Mouse (Mus musculus) cerebellum, postnatal 10 days (tissue): ENCODE results near the gene Rara.

Experiments
- DNase-seq, 2 experiments: peaks; one replicate each; pipeline ENCODE4 v3.0.0; 2021; ENCODE audit warnings: mixed read lengths in 2 of 2

Rara gene

GRCm38 (mm10) chr11:98927438-98928076, at the start of gene Rara:
Gene Rara (plus strand): TSS chr11:98927818.
- DNase-seq = peak; percentile 72 to 74

DNA sequence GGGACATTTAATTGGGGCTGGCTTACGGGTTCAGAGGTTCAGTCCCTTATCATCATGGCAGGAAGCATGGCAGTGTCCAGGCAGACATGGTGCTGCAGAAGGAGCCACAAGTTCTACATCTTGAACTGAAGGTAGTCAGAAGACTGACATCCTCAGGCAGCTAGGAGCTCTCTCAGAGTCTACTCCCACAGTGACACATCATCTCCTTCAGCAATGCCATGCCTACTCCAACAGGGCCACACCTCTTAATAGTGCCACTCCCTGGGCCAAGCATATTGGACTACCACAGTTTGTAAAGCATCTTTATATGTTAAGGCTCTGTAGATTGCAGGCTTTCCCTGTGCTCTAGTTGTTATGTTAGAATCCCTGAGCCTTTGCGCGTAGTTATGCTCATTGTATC, 39.9 kb upstream of the Rara start:
- no peak for DNase-seq

DNA sequence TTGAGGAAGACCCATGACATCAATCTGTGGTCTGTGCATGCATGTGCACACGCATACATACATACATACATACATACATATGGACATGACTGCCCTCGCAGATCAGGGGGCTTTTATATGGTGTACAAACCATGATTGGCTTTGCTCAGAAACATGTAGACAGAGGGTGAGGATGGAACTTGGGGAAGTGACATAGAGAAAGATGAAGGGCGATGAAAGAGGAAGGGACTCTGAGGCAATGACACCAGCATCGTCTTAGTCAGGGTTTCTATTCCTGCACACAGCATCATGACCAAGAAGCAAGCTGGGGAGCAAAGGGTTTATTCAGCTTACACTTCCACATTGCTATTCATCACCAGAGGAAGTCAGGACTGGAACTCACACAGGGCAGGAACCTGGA, 38.5 kb upstream of the Rara start:
- no peak for DNase-seq

- DNase-seq = no peak
Observed at GRCm38 (mm10) chr11:98889977-98890376, 37.6 kb upstream of the Rara start.

DNA sequence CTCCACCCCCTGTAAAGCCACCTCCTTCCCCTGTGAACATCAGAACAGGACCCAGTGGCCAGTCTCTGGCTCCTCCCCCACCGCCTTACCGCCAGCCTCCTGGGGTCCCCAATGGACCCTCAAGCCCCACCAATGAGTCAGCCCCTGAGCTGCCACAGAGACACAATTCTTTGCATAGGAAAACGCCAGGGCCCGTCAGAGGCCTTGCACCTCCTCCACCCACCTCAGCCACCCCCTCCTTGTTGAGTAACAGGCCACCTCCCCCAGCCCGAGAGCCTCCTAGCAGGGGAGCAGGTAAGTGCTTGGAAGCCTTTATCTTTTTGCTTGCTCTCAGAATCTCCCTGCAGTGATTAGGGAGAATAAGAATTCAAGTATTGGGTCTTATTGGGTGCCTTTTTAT, 35.2 kb upstream of the Rara start:
- DNase-seq = no peak

GRCm38 (mm10) chr11:98900529-98901125, 27.0 kb upstream of the Rara start:
- no peak for DNase-seq

- no peak for DNase-seq
Observed at GRCm38 (mm10) chr11:98902621-98903245, 24.9 kb upstream of the Rara start.

GRCm38 (mm10) chr11:98904577-98904976, 23.0 kb upstream of the Rara start:
- no peak for DNase-seq

- DNase-seq = no peak
Observed at GRCm38 (mm10) chr11:98905033-98905432, 22.6 kb upstream of the Rara start.

- DNase-seq = no peak
Observed at GRCm38 (mm10) chr11:98905583-98905982, 22.0 kb upstream of the Rara start.

GRCm38 (mm10) chr11:98907063-98907436, 20.6 kb upstream of the Rara start:
- DNase-seq = no peak

- DNase-seq = peak; percentile 95 to 98
Observed at GRCm38 (mm10) chr11:98907437-98908173, 20.0 kb upstream of the Rara start, which contains the start of gene Cdc6. Gene Cdc6 (plus strand): TSS chr11:98907801.

DNA sequence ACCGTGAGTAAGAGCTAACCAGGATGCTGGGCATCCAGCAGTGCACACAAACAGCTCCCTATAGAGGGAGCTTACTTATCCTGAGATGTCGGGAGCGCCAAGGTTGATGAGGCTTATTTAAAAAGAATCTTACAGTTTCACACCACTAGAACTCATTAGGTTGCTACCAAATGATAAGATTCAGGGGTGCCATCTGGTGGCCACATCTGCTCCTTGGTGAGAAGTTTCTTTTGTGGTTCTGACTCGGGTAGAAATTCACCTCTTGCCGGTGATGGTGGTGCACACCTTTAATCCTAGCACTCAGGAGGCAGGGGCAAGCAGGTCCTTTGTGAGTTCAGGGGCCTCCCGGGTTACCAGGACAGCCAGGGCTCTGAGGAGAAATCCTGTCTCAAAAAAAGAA, 18.0 kb upstream of the Rara start:
- peak; percentile 75 to 79 for DNase-seq

DNA sequence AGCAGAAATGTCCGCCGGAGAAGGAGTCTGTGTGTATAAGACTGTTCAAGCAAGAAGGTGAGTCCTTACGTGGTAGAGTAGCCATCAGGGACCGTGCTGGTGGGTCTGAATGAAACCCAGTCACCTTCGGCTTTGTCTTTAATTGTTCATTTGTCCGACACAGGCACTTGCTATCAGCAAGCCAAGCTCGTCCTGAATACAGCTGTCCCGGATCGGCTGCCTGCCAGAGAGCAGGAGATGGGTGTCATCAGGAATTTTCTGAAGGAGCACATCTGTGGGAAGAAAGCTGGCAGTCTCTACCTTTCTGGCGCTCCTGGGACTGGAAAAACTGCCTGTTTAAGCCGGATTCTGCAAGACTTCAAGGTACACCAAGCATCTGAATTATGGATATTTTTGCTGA, 17.2 kb upstream of the Rara start:
- DNase-seq = no peak

DNA sequence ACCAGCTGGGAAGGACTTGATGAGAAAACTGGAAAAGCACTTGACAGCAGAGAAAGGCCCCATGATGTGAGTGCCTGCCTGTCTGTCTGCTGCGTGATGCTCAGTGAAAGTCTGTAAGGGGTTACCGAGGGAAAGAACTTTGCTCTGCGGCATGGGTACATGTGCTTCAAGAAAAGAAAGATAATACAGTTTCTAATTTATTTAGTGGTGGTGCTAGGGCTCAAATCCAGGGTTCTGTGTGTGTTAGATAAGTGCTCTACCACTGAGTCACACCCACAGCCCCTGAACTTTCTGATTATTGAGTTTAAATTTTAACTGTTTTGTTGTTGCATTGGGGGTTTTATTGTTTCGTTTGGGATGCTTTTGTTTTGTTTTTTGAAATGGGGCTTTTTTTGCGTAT, 16.1 kb upstream of the Rara start:
- DNase-seq = no peak

DNA sequence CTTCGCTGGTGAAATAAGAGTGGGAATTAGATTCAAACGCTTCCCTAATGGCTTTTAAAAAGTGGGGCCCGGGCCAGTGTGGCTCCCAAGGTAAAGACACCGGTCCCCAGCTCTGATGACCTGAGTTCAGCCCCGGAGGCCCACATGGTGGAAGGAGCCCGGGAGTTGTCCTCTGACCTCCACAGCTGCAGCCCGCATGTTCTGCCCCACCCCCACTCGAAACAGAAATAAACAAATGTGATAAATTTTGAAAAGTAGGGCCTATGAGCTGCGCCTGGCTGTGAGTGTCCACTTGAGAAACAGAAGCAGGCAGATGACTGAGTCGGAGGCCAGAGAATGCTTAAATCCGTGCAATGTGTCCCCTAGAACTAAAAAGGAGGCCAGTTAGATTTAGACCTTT, 13.4 kb upstream of the Rara start:
- DNase-seq = no peak

- DNase-seq = peak; percentile 39 to 50
Observed at GRCm38 (mm10) chr11:98916376-98916775, 11.2 kb upstream of the Rara start.

DNA sequence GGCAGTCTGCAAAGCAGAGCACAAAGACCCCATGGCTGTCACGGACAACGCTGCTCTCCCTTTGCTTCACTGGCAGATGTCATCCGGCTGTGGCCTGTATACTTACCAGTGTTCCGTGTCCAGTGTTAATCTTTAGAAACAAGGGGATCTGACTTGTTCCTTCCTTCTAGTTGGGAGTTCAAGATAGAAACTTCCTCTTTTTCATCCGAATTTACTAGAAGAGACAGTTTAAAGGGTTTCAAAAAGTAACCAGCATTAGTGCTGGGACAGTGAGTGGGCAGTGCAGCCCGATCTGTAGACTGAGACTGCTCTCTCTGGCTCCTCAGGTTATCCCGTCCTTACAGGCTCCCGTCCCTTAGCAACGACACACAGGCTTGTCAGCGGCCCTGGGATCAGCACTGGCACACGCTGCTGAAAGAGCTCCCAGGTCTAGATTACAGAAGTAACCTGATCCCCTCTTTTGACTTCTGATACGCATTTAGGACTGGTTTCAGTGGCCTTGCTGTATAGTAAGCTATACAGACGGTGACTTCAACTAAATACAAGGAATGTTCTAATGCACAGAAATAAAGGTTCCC, 10.1 kb upstream of the Rara start:
- no peak for DNase-seq

DNA sequence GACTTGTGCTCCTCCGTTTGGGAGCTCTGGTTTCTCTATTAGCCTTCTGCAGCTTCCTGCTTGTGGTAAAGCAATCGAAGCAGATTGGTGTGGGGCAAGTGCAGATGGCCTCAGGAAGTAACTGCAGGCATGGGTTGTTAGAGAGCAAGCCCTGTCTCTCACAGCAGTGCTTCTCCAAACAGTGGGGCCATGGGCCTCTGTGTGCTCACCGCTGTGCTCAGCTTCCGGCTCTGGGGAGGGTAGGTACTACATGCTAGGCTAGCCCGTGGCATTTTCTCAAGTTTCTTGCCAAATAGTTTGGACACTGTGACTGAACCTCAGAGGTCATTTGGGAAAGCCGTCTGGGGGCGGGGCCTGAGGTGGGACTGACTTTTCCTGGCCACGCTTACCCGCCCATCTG, 9.4 kb upstream of the Rara start:
- DNase-seq = no peak

GRCm38 (mm10) chr11:98919009-98919408, 8.6 kb upstream of the Rara start:
- no peak for DNase-seq

DNA sequence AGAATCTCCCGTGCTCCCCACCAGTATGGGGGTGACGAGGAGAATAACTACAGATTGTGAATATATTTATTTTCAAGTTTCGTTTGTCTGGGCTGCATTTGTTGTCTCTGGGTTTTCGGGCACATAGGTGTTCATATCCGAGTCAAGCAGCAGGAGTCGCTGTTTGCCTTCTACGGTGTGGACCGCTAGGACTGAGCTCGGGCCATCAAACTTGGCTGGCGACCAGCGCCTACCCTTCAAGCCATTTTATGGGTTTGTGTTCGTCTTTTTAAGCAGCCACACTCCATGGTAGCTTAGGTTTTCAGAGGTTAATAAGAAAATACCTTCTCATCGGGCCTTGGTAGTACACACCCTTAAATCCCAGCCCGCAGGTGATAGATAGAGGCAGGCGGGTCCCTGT, 5.8 kb upstream of the Rara start:
- peak; percentile 78 to 83 for DNase-seq

DNA sequence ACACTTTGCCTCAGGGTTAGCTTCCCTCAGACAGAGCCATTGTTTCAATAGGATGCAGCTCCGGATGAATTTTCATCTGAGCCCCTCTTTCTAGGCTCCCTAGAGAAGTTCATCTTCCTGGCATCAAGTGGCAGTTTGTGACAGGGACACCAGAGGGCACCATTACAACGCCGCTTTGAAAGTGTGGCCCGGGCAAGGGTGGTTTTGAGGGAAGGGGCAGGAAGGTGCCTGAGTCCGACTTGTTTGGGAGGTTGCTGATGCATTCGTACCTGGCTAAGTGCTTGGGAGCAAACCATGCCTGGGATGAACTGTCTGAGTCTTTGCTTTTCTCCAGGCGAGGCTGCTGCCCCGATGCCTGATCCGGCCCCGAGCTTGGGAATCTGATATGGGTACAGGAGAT, 5.3 kb upstream of the Rara start:
- peak; percentile 82 to 85 for DNase-seq
